Mouse (Mus musculus): ENCODE measurements around the gene Tnk2. TPM values are rescaled to one million over a fixed set of nuclear protein-coding genes. Genes with fewer than 3 reads are reported as not detected.

Tnk2 gene
- total RNA-seq, 1 experiment from 2014 or later, result 26.3 TPM

DNA sequence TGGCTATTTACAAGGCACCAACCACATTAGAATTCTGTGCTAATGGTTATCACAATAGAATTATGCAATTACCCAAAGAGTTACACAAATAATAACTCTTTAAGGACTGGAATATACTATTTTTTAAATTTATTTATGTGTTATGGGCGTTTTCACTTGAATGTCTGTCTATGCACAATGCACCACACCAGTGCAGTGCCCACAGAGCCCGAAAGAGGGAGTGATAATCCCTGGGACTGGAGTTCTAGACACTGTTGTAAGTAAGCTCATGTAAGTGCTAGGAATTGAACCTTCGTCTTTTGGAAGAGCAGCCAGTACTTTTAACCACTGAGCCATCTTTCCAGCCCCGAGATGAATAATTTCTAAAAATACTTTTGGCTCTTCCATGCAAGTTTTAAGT, 11.9 kb downstream of the Tnk2 start:
- no peak for ATAC-seq (replicated peaks; ENCODE audit: insufficient number of reproducible peaks, low FRiP score, low TSS enrichment, poor library complexity, severe bottlenecking)

DNA sequence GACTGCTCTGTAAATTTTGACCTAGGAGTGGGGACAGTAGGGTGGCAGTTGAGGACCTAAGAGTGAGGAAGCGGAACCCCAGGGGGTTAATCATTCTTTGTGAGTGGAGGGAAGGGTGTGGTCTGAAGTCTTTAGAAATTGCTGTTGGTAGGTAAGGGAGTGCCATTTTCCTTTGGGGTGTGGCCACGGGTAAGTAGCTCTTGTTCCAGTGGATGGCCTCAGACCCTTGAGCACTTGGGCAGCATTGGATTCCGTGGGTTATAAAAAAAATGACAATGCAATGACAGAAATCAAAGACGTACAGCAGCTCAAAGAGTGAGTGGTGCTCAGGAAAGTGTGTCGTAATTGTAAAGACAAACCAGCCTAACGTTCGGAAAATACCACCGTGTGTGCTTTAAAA, 12.6 kb downstream of the Tnk2 start:
- no peak for ATAC-seq (replicated peaks; ENCODE audit: insufficient number of reproducible peaks, low FRiP score, low TSS enrichment, poor library complexity, severe bottlenecking)

DNA sequence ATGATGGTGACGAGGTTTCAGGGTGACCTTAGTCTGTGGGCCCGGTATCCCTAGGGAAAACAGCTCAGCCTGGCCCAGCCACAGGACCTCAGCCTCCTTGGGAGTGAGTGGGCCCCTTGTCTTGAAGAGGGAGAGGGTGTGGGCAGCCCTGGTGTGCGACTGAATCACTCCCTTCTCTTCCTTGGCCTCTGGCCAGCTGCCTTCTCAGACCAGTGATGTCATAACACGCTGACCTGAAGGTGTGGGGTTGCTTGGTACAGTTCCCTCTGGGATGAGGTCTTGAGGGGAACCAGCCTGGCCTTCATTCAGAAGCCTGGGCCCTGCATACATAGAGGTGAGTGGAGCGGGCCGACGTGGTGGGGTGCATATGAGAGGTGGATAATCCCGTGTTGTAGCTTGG, 13.1 kb downstream of the Tnk2 start:
- no peak for ATAC-seq (replicated peaks; ENCODE audit: insufficient number of reproducible peaks, low FRiP score, low TSS enrichment, poor library complexity, severe bottlenecking)

GRCm38 (mm10) chr16:32657498-32658250, 14.0 kb downstream of the Tnk2 start:
- no peak for ATAC-seq (replicated peaks; ENCODE audit: insufficient number of reproducible peaks, low FRiP score, low TSS enrichment, poor library complexity, severe bottlenecking)

- ATAC-seq (replicated peaks; ENCODE audit: insufficient number of reproducible peaks, low FRiP score, low TSS enrichment, poor library complexity, severe bottlenecking), result no peak
Observed at GRCm38 (mm10) chr16:32658743-32659171, 15.1 kb downstream of the Tnk2 start.

- no peak for ATAC-seq (replicated peaks; ENCODE audit: insufficient number of reproducible peaks, low FRiP score, low TSS enrichment, poor library complexity, severe bottlenecking)
Observed at GRCm38 (mm10) chr16:32659385-32659784, 15.7 kb downstream of the Tnk2 start.

- ATAC-seq (replicated peaks; ENCODE audit: insufficient number of reproducible peaks, low FRiP score, low TSS enrichment, poor library complexity, severe bottlenecking), result no peak
Observed at GRCm38 (mm10) chr16:32660095-32660494, 16.4 kb downstream of the Tnk2 start.

- no peak for ATAC-seq (replicated peaks; ENCODE audit: insufficient number of reproducible peaks, low FRiP score, low TSS enrichment, poor library complexity, severe bottlenecking)
Observed at GRCm38 (mm10) chr16:32660557-32661321, 17.1 kb downstream of the Tnk2 start.

GRCm38 (mm10) chr16:32661493-32661921, 17.8 kb downstream of the Tnk2 start:
- ATAC-seq (replicated peaks; ENCODE audit: insufficient number of reproducible peaks, low FRiP score, low TSS enrichment, poor library complexity, severe bottlenecking), result no peak

DNA sequence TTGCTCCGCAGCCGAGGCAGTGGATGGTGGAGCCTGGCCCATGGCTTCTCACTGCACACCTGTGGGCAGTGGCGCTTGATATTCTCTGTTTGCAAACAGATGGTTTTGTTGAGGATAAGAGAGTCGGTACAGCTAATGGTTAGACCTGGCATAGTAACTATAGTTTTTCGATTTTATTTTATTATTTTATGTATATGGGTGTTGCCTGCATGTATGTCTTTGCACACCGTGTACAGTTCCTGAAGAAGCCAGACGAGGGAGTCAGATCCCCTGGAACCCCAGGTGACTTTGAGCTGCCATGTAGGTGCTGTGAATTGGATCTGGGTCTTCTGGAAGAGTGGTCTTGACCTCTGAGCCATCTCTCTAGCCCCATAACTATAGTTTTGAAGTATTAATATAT, 18.7 kb downstream of the Tnk2 start:
- no peak for ATAC-seq (replicated peaks; ENCODE audit: insufficient number of reproducible peaks, low FRiP score, low TSS enrichment, poor library complexity, severe bottlenecking)

- ATAC-seq (replicated peaks; ENCODE audit: insufficient number of reproducible peaks, low FRiP score, low TSS enrichment, poor library complexity, severe bottlenecking), result no peak
Observed at GRCm38 (mm10) chr16:32663231-32663858, 19.7 kb downstream of the Tnk2 start.

- ATAC-seq (replicated peaks; ENCODE audit: insufficient number of reproducible peaks, low FRiP score, low TSS enrichment, poor library complexity, severe bottlenecking), result no peak
Observed at GRCm38 (mm10) chr16:32664211-32664610, 20.5 kb downstream of the Tnk2 start.

DNA sequence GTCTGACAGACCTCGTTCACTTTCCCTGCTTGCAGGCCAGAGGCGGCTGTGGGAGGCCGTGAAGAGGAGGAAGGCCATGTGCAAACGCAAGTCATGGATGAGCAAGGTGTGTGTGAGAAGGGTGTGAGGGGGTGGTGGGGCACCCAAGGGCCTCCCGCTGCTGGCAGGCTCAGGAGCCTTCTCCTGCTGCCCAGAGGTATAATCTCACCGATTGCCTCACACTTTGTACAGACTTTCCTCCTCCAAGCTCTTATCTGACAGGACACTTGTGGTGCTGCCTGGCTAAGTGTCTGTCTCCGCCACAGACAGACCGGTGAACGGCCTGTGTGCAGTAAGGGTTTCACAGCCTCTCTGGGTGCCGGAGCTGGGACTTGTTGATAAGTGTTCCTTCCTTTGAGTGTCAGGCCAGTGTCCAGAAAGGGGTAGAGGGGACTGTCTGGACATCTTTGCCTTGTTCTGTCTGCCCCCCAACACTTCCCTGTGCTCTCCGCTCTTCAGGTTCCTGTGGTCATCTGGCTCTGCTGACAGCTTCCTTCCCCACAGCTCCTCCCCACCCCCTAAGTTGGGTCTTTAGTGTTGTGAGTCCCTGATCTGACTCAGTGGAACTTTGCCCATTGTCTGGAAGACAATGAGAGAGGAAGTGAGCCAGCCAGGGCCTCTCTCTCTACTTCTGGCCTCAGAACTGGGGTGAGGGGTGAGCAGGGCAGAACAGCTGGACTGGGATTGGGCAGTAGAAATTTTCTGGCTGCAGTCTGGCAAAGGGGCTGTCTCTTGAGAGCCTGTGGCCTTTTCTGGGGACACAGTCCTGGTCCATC, 22.4 kb downstream of the Tnk2 start:
- no peak for ATAC-seq (replicated peaks; ENCODE audit: insufficient number of reproducible peaks, low FRiP score, low TSS enrichment, poor library complexity, severe bottlenecking)

DNA sequence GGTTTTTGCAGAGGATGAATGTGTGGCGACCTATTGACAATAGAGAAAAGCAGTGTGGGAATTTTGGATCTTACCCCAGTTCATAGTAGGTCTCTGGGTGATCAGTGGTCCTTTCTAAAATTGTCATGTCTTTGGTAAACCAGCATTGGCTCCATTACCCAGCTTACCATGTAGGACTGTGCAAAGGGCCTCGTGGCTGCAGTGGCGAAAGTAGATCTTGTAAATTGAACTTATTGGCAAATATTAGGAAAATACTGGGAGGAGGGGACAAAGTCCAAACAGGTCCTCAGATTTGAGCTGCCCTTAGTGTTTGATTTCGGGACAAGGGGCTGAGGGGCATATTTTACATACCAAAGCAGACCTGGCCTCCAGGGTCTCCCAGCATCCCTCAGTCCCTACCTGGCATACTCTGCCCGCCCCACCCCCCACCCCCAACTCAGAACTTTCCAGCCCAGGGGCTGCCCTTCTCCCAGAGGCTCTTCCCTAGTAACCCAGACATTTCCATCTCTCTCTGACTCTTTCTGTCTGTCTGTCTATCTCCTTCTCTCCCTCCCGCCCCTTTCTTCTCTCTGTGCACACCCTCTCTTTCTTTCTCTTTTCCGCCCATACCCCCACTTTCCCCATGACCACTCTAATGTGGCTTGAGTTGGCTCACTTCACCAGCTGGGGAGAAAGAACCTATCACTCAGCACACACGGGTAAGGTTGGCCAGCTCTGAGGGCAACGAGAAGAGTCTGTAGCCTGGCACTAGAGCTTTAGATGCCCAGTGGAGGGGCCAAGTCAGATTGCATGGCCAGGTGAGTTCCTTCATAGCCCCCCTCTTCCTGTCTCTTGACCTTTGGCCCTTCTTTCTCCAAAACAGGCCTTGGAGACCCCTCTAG, 23.2 kb downstream of the Tnk2 start:
- ATAC-seq (replicated peaks; ENCODE audit: insufficient number of reproducible peaks, low FRiP score, low TSS enrichment, poor library complexity, severe bottlenecking), result no peak

DNA sequence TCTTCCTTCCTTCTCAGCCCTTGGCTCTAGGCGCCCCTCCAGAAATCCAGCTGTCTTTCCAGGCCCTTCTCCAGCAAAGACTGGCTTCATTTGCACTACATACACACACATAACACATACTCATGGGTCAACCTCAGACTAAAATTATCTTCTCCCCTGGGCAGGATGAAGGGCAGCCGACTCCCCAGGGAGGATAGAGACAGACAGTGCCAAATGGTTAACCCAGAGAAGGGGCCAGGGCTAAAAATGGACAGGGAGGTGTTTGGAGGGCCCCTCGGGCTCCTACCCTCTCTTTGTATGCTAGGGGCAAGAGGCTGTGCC, 23.8 kb downstream of the Tnk2 start:
- ATAC-seq (replicated peaks; ENCODE audit: insufficient number of reproducible peaks, low FRiP score, low TSS enrichment, poor library complexity, severe bottlenecking), result no peak

DNA sequence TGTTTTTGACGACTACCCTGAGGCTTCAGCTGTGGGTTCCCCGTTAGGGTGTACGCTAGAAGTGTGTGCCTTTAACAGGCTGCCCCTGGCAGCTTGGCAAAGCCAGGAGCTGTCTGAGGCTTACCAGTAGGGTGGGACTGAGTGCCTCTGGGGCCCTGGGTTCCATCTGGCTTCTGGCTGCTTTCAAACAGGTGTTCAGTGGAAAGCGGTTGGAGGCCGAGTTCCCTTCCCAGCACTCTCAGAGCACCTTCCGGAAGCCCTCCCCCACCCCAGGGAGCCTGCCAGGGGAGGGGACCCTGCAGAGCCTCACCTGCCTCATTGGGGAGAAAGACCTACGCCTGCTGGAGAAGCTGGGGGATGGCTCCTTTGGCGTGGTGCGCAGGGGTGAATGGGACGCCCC, 24.4 kb downstream of the Tnk2 start:
- no peak for ATAC-seq (replicated peaks; ENCODE audit: insufficient number of reproducible peaks, low FRiP score, low TSS enrichment, poor library complexity, severe bottlenecking)

GRCm38 (mm10) chr16:32668472-32668871, 24.8 kb downstream of the Tnk2 start:
- ATAC-seq (replicated peaks; ENCODE audit: insufficient number of reproducible peaks, low FRiP score, low TSS enrichment, poor library complexity, severe bottlenecking), result no peak

GRCm38 (mm10) chr16:32669243-32669642, 25.6 kb downstream of the Tnk2 start:
- ATAC-seq (replicated peaks; ENCODE audit: insufficient number of reproducible peaks, low FRiP score, low TSS enrichment, poor library complexity, severe bottlenecking), result no peak
